In the genomic region with DNA sequence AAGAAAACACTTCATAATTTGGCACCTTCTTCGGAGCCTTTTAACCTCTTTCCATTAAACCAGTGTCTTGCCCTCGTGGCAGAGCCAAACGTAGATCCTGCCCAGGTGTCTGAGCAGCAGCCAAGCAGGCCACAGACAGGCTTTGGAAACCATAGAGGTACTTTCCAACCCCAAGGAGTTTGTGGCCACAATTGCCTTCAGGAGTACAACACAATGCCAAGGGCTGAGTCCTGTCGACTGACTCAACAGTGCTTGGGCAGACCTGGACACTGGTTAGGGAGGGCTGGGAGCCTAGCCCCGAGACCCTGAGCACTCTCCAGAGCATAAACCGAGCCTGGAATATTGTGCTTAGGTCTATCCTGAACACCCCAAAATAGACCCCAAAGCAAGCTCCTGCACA, we compare ENCODE assay signal across 10 mouse cellular contexts. TPM values are rescaled to one million over a fixed set of nuclear protein-coding genes. Genes with fewer than 3 reads are reported as not detected.
DNase-seq lines count a peak whose midpoint lies in the region; ATAC-seq lines count a peak whose summit lies in the region.
"Had no signal": no experiment of that assay in that cellular context is flagged by ENCODE, and none has a peak within 500 bp of the region (broad histone marks: within the 10 kb centered on the region; RNA-seq: fewer than 3 reads in every experiment).

No protein-coding gene starts in this region.

- ATAC-seq in lung, embryonic 16.5 days (ENCODE audit: low read depth), result no peak
- no peak for ATAC-seq in heart, embryonic 16.5 days (replicated peaks; ENCODE audit: extremely low read depth, insufficient read depth, low FRiP score)
- no peak for ATAC-seq in stomach, embryonic 14.5 days (ENCODE audit: insufficient number of reproducible peaks, insufficient read depth, low FRiP score, low read depth)
- no peak for ATAC-seq in CD4-positive, CD25-positive, alpha-beta regulatory T cell, adult 4 months

- no peak overlapping the region for H3K9ac ChIP-seq in lung, embryonic 16.5 days (ENCODE audit: low read length)
- no peak overlapping the region for H3K9ac ChIP-seq in heart, embryonic 16.5 days (ENCODE audit: low read length)
- H3K9ac ChIP-seq in stomach, embryonic 14.5 days (replicated peaks; ENCODE audit: low read depth, low read length), result no peak overlapping the region
- H3K9ac ChIP-seq: liver, embryonic 15.5 days; neural tube, embryonic 12.5 days had no signal

- peaks cover 21% of the 10 kb centered on the region; the same call in 1 of the 2 replicates for H3K36me3 ChIP-seq in heart, embryonic 10.5 days
- H3K36me3 ChIP-seq in lung, embryonic 16.5 days (ENCODE audit: control insufficient read depth, insufficient read depth, low read length), result peaks cover 2% of the 10 kb centered on the region; the same call in 1 of the 2 replicates
- peaks cover 6% of the 10 kb centered on the region; the same call in 1 of the 2 replicates for H3K36me3 ChIP-seq in heart, embryonic 16.5 days (ENCODE audit: control insufficient read depth, insufficient read depth)
- H3K36me3 ChIP-seq in stomach, embryonic 14.5 days (ENCODE audit: control insufficient read depth, insufficient read depth, low read length), result no peaks in the 10 kb centered on the region; the same call in 1 of the 2 replicates
- H3K36me3 ChIP-seq: liver, embryonic 15.5 days had no signal

- WGBS in heart, embryonic 10.5 days, result 66% methylated on average over 6 of the region's 6 CpGs
- 57% methylated on average over 6 of the region's 6 CpGs for WGBS in lung, embryonic 16.5 days
- 70% methylated on average over 6 of the region's 6 CpGs for WGBS in heart, embryonic 16.5 days
- 67% methylated on average over 6 of the region's 6 CpGs for WGBS in stomach, embryonic 14.5 days

- no peak for DNase-seq in heart, embryonic 10.5 days (ENCODE audit: low spot score)
- no peak for DNase-seq in heart, postnatal 10 days
- DNase-seq in lung, postnatal 25 days (ENCODE audit: low spot score), result no peak
- DNase-seq in right cerebral cortex, adult 18-20 months, result no peak

- intact Hi-C loops in heart, postnatal 10 days (cut with DNase I), result no loop called here

- no peaks in the 10 kb centered on the region for H3K9me3 ChIP-seq in heart, embryonic 10.5 days
- no peaks in the 10 kb centered on the region for H3K9me3 ChIP-seq in lung, embryonic 16.5 days (ENCODE audit: control insufficient read depth, low read length)
- H3K9me3 ChIP-seq in heart, embryonic 16.5 days (replicated peaks; ENCODE audit: control insufficient read depth, low read length), result no peaks in the 10 kb centered on the region
- no peaks in the 10 kb centered on the region for H3K9me3 ChIP-seq in stomach, embryonic 14.5 days (ENCODE audit: control insufficient read depth, low read depth, low read length)
- H3K9me3 ChIP-seq: liver, embryonic 15.5 days; neural tube, embryonic 12.5 days had no signal

- peak overlapping the region; percentile 71 for H3K27ac ChIP-seq in heart, embryonic 10.5 days
- H3K27ac ChIP-seq in lung, embryonic 16.5 days (ENCODE audit: low read length), result peak overlapping the region; percentile 68
- H3K27ac ChIP-seq in heart, embryonic 16.5 days (ENCODE audit: low read length), result peak overlapping the region; percentile 37
- H3K27ac ChIP-seq in stomach, embryonic 14.5 days (ENCODE audit: low read length), result peak overlapping the region; percentile 55; the same call in 1 of the 2 replicates
- H3K27ac ChIP-seq: liver, embryonic 15.5 days; neural tube, embryonic 12.5 days had no signal

- H3K4me1 ChIP-seq in heart, embryonic 10.5 days, result peaks cover 77% of the 10 kb centered on the region
- H3K4me1 ChIP-seq in lung, embryonic 16.5 days (replicated peaks; ENCODE audit: control insufficient read depth, insufficient read depth, low read length), result peaks cover 62% of the 10 kb centered on the region
- H3K4me1 ChIP-seq in heart, embryonic 16.5 days (ENCODE audit: control insufficient read depth, insufficient read depth, low read length), result peaks cover 64% of the 10 kb centered on the region
- H3K4me1 ChIP-seq in stomach, embryonic 14.5 days (ENCODE audit: control insufficient read depth, insufficient read depth, low read length), result peaks cover 55% of the 10 kb centered on the region

- H3K27me3 ChIP-seq in heart, embryonic 10.5 days (ENCODE audit: insufficient read depth, poor library complexity, severe bottlenecking), result no peaks in the 10 kb centered on the region
- H3K27me3 ChIP-seq in lung, embryonic 16.5 days (ENCODE audit: control insufficient read depth, insufficient read depth, low read depth, low read length), result no peaks in the 10 kb centered on the region
- H3K27me3 ChIP-seq in heart, embryonic 16.5 days (ENCODE audit: control insufficient read depth, insufficient read depth, low read length), result no peaks in the 10 kb centered on the region
- H3K27me3 ChIP-seq in stomach, embryonic 14.5 days (ENCODE audit: control insufficient read depth, insufficient read depth, low read length), result no peaks in the 10 kb centered on the region
- H3K27me3 ChIP-seq: liver, embryonic 15.5 days; neural tube, embryonic 12.5 days had no signal

- no peak overlapping the region for H3K4me3 ChIP-seq in heart, embryonic 10.5 days
- no peak overlapping the region for H3K4me3 ChIP-seq in lung, embryonic 16.5 days (ENCODE audit: low read length)
- no peak overlapping the region for H3K4me3 ChIP-seq in heart, embryonic 16.5 days (ENCODE audit: low read length)
- no peak overlapping the region for H3K4me3 ChIP-seq in stomach, embryonic 14.5 days (ENCODE audit: low read depth, low read length)
- H3K4me3 ChIP-seq: liver, embryonic 15.5 days; neural tube, embryonic 12.5 days had no signal

- no peak overlapping the region for H3K4me2 ChIP-seq in lung, embryonic 16.5 days (ENCODE audit: low read depth, low read length)
- H3K4me2 ChIP-seq in heart, embryonic 16.5 days (ENCODE audit: low read depth, low read length), result peak overlapping the region; percentile 16; the same call in 1 of the 2 replicates
- H3K4me2 ChIP-seq in stomach, embryonic 14.5 days (replicated peaks; ENCODE audit: low read depth, low read length), result no peak overlapping the region
- H3K4me2 ChIP-seq: liver, embryonic 15.5 days; neural tube, embryonic 12.5 days had no signal

RNA-seq across cellular contexts. Expression of a gene that starts 13.4 kb away (rescaled TPM):
- polyA plus RNA-seq in heart, embryonic 10.5 days (2016; fragmentation: Nextera tagmentation; extraction: Ambion mirVana), result 2.5 and 3.7 TPM in 2 replicates
- total RNA-seq in heart, postnatal 10 days (2021), result 10 to 100 TPM; 12.3 to 17.1 TPM
- 4.7 and 6.7 TPM in 2 replicates for polyA plus RNA-seq in lung, embryonic 16.5 days (2015; fragmentation: Nextera tagmentation; extraction: Ambion mirVana)
- polyA plus RNA-seq in heart, embryonic 16.5 days (2015; fragmentation: Nextera tagmentation; extraction: Ambion mirVana), result 1.4 and 1.8 TPM in 2 replicates
- polyA plus RNA-seq in stomach, embryonic 14.5 days (2014; fragmentation: Nextera tagmentation; extraction: Ambion mirVana), result 7.7 and 8.2 TPM in 2 replicates
- polyA plus RNA-seq in CD4-positive, CD25-positive, alpha-beta regulatory T cell, adult 4 months (2017; shearing (Covaris generic)), result 1 to 10 TPM; 1.3 to 4.2 TPM

RNA-seq across cellular contexts. Expression of a gene that starts 56.6 kb away (rescaled TPM):
- 209 and 232 TPM in 2 replicates for polyA plus RNA-seq in heart, embryonic 10.5 days (2016; fragmentation: Nextera tagmentation; extraction: Ambion mirVana)
- total RNA-seq in heart, postnatal 10 days (2021), result 100 to 1,000 TPM; 121 to 126 TPM
- polyA plus RNA-seq in lung, embryonic 16.5 days (2015; fragmentation: Nextera tagmentation; extraction: Ambion mirVana), result 250 and 281 TPM in 2 replicates
- polyA plus RNA-seq in heart, embryonic 16.5 days (2015; fragmentation: Nextera tagmentation; extraction: Ambion mirVana), result 197 and 220 TPM in 2 replicates
- 221 and 226 TPM in 2 replicates for polyA plus RNA-seq in stomach, embryonic 14.5 days (2014; fragmentation: Nextera tagmentation; extraction: Ambion mirVana)
- polyA plus RNA-seq in CD4-positive, CD25-positive, alpha-beta regulatory T cell, adult 4 months (2017; shearing (Covaris generic)), result 100 to 1,000 TPM; 272 to 283 TPM
